Mouse (Mus musculus): ENCODE data around the gene Tab1. TPM values are rescaled to one million over a fixed set of nuclear protein-coding genes. Genes with fewer than 3 reads are reported as not detected.

The Tab1 gene
- total RNA-seq, 2 experiments from 2014 or later = 6.0 to 15.7 TPM

DNA sequence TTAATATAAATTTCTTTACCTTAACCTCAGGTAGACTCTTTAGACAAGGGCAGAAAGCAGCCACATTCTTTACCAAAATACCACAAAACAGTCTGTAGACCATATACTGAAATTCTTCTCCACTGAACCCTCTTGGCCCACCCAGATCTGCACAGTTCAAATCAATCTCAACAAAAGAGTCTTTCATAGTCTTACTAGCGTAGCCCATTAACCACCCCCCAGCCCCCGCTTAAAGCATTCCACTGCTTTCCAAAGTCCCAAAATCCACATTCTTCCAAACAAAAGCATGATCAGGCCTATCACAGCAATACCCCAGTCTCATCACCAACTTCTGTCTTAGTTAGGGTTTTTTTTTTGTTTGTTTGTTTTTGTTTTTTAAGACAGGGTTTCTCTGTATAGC is 66.6 kb downstream of the Tab1 start:
- ATAC-seq (replicated peaks; ENCODE audit: poor library complexity) = no peak

DNA sequence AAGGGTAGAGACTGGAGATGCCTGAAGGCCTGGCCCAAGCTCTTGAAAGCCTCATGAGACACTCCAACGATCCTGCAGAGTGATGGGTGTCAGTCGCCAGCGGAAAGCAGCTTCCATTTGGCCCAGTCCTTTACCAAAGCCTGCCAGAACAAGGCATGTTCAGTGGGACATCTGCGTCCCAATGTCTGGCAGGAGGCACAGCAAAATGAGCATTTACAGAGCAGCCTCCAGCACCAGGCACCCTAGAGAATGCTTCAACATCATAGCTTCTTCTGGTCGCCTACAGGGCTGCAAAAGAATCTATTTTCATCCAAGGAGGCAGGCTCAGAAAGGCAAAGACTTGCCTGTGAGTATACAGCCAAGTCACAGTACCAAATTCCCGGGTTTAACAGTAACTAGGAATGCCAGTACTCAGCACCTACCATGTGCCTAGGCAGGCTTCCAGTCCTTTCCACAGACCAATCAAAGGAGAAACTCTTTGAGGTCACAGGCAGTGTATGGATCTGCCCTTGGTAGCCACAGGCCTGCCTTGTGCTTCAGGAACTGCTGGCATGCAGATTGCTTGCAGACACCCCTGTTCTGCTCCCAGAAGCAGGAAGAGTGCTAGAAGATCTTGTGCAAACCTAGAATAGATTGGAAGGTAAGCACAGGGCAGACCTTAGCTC is 69.3 kb downstream of the Tab1 start:
- no peak for ATAC-seq (replicated peaks; ENCODE audit: poor library complexity)

DNA sequence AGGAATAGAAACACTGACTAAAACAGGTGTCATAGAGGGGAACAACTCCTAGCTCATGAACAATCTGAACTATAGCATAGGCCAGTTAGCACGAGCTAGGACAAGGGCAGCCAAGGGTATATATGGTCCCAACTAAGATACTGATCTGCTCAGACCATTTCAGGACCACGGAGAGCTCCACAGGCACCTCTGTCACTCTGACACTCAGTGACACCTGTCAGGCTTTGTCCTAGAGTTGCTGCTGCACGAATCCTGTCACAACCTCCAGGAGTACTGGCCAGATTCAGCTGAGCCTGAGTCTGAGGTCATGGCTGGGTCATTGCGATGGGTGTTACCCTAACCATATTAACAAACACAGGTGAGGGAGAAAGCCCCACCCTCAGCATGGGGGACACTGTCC is 70.5 kb downstream of the Tab1 start:
- peak; percentile 71 for ATAC-seq (replicated peaks; ENCODE audit: poor library complexity)

DNA sequence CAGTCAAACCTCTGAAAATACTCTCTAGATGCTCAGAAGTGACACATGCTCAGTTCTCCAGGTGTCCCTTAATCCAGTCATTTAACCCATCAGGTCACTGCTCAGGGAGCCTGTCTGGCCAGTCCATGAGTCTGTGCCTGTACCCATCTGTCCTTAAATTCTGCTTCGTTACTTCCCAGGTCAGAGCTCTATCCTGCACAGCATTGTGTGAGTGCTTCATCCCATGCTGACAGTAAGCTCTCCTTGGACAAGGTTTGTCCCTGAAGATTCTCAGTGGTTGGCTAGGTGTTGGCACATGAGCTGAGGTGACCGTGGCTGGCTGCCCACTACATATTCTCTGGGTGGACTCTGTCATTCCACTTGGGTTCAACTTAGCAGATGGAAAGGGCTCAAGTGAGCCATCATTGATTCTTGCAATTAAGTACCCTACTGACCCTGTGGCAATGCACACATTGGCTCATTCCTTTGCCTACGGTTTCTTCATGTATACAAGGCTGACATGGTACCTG is 73.2 kb downstream of the Tab1 start:
- no peak for ATAC-seq (replicated peaks; ENCODE audit: poor library complexity)

DNA sequence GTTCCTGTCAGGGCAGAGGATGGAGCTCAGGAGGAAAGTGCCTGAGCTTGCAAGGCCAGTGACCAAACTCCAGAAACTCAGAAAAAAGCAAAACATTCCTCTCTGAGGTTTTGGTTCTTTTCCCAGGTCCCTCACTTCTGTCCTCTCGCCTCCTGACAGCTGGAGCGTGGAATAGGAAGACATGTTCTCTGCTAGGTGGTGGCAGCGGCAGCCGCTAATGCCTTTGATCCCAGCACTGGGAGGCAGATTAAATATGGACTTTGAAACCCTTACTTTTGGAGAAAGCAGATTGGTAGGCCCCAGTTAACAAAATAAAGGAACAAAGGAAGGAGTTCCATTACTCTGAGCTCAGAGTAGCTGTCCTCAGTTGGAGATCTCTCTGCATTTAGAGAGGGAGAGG is 75.5 kb downstream of the Tab1 start:
- no peak for ATAC-seq (replicated peaks; ENCODE audit: poor library complexity)

Other genes starting within 250 kb of the Tab1 start
- 167 and 177 TPM in 2 replicates for gene Apobec3, start 241.5 kb upstream of the Tab1 start, total RNA-seq (2015)
- gene Apobec3, start 241.5 kb upstream of the Tab1 start, total RNA-seq (2017) = 159 and 166 TPM in 2 replicates
- 3.3 TPM in 2 replicates for gene Cbx7, start 162.0 kb upstream of the Tab1 start, total RNA-seq (2015)
- 1.7 and 2.1 TPM in 2 replicates for gene Cbx7, start 162.0 kb upstream of the Tab1 start, total RNA-seq (2017)
- not detected in 2 replicates for gene Pdgfb, start 118.2 kb upstream of the Tab1 start, total RNA-seq (2015)
- gene Pdgfb, start 118.2 kb upstream of the Tab1 start, total RNA-seq (2017) = 0.17 TPM in 1 of 2 replicates, not detected in the other
- gene Syngr1, start 41.8 kb upstream of the Tab1 start, total RNA-seq (2015) = 2.1 and 3.6 TPM in 2 replicates
- 1.5 and 1.8 TPM in 2 replicates for gene Syngr1, start 41.8 kb upstream of the Tab1 start, total RNA-seq (2017)
- 2,120 and 2,179 TPM in 2 replicates for gene Rpl3, start 41.3 kb upstream of the Tab1 start, total RNA-seq (2015)
- 3,037 and 3,138 TPM in 2 replicates for gene Rpl3, start 41.3 kb upstream of the Tab1 start, total RNA-seq (2017)
- not detected in 2 replicates for gene Mgat3, start 40.6 kb downstream of the Tab1 start, total RNA-seq (2015)
- gene Mgat3, start 40.6 kb downstream of the Tab1 start, total RNA-seq (2017) = not detected in 2 replicates
- gene Mief1, start 100.9 kb downstream of the Tab1 start, total RNA-seq (2015) = 18.0 and 18.2 TPM in 2 replicates
- 21.4 and 25.7 TPM in 2 replicates for gene Mief1, start 100.9 kb downstream of the Tab1 start, total RNA-seq (2017)
- gene AC140267.1, start 102.7 kb downstream of the Tab1 start, total RNA-seq (2015) = 1.6 and 8.0 TPM in 2 replicates
- gene AC140267.1, start 102.7 kb downstream of the Tab1 start, total RNA-seq (2017) = not detected in 2 replicates
- gene Atf4, start 122.1 kb downstream of the Tab1 start, total RNA-seq (2015) = 218 and 306 TPM in 2 replicates
- 305 and 370 TPM in 2 replicates for gene Atf4, start 122.1 kb downstream of the Tab1 start, total RNA-seq (2017)
- 65.0 and 68.9 TPM in 2 replicates for gene Rps19bp1, start 131.2 kb downstream of the Tab1 start, total RNA-seq (2015)
- 19.5 and 43.8 TPM in 2 replicates for gene Rps19bp1, start 131.2 kb downstream of the Tab1 start, total RNA-seq (2017)
- gene Cacna1i, start 154.1 kb downstream of the Tab1 start, total RNA-seq (2015) = not detected in 2 replicates
- not detected in 2 replicates for gene Cacna1i, start 154.1 kb downstream of the Tab1 start, total RNA-seq (2017)